Mouse (Mus musculus) kidney, adult 2 months (tissue): ENCODE data around the gene Slc11a2.

Experiments used
- CTCF ChIP-seq: fragments of 200-500 bp; conservative IDR thresholded peaks from 2 replicates; pipeline ENCODE4 v1.5.1; 2011; ENCODE audit warnings: low read depth, mild to moderate bottlenecking, control low read depth, low read length, moderate library complexity, mixed read lengths; ENCODE audit not compliant: insufficient read depth, insufficient read length
- POLR2A ChIP-seq: fragments of 200-500 bp; IDR thresholded peaks from one replicate; pipeline ENCODE4 v1.6.1; 2011; ENCODE audit warnings: low read depth, low read length, control low read depth

DNA sequence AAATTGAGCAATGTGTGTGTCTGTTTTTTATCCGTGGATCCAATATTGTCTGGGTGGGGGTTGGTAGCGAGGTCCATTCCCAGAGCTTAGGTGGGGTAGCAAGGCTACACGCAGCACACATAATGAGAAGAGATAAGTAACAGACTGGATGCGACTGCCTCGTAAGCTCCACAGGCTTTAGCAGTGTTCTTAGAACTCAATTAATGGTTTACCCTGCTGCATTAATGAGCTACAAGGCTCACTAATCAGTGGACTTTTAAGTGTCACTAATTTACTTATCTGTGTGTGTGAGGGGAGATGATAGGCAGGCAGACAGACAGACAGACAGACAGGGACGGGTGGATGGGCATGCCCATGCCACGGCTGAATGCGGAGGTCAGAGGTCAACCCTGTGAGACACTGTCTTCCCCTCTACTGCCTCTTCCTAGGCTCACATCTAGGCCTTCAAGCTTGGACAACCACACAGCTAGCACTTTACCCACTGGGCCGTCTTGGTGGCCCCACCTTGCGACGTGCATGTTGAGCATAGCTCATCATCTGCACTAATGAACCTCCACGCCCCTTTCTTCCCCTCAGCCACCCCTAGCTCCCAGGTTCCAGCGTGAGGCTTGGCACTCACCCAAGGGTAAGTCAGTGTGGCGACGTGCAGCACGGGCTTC lies 24.2 kb downstream of the Slc11a2 start:
- TF ChIP-seq CTCF (no peak), POLR2A (no peak)
